Mouse (Mus musculus) thymus, postnatal 4 days (tissue): ENCODE results near the gene Gid8.

Source experiments
- DNase-seq: peaks from one replicate; pipeline ENCODE4 v3.0.0; 2021

Gene Gid8

GRCm38 (mm10) chr2:180709923-180710272 is at the start of gene Gid8, which contains the start of gene Dido1:
Gid8 (plus strand) TSS chr2:180710117.
Dido1 (minus strand) TSS chr2:180709999.
- DNase-seq, result peak; percentile 94

GRCm38 (mm10) chr2:180660521-180660920 is 49.4 kb upstream of the Gid8 start:
- no peak for DNase-seq

GRCm38 (mm10) chr2:180662008-180662407 is 47.9 kb upstream of the Gid8 start:
- DNase-seq, result no peak

- no peak for DNase-seq
Observed at GRCm38 (mm10) chr2:180676706-180677105, 33.2 kb upstream of the Gid8 start.

DNA sequence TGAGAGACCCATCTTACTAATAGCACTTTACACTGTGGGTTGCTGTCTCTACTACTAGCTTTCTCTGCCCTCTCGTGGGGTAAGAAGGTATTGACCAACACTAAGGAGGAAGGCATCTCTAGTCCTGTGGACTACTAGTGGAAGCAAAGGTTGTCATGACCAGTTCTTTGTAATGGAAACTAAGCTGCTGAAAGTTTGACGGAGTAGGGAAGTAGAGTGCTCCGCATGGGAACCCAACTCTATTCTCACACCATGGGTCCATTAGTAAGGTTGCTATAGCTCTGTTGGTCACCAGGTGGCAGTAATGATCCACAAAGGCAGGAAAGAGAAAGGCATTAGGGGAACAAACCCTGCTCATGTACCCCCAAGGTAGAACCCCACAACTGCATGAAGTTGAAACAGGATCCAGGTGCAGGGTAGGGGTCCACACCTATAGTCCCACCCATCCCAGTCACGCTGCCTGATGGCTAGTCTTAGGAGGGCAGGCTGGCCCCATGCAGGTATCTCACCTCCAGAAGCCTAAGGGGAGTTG is 31.2 kb upstream of the Gid8 start:
- DNase-seq, result peak; percentile 76

DNA sequence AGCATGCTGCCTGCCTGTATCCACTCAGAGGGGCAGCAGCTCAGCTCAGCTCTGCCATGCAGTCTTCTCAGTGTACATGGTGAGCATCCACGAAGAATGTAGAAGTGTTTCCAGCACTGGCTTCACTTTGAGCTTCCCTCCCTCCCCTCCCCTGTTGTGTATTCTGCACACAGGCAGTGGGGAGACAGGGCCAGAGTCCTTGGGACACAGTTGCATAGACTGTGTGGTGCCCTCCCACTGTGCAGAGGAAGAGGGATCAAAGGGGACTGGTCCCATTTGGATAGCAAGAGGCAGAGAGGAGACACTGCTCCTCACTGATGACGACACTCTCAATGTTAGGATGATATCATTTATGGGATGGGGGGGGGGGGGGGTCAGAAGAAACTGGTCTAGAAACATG is 28.7 kb upstream of the Gid8 start:
- DNase-seq, result no peak

DNA sequence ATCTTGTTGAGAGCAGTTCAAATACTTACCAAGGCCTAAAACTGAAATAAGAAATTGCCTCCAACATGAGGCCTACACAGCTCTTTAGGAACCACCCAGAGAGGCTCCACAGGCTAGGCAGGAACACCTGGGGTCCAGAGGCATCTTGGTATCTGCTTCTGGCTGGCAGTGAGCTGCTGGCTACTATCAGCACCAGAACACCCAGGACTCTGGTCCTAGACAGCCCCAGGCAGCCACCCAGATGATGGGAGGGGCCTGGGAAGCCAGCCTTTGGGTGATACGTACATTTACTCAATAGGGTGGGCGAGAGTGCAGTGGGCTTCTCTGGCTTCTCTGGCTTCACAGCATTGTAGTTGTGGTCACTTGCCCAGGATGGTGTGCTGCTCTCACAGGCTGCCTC is 26.4 kb upstream of the Gid8 start:
- no peak for DNase-seq

- DNase-seq, result no peak
Observed at GRCm38 (mm10) chr2:180684031-180684430, 25.9 kb upstream of the Gid8 start.

- no peak for DNase-seq
Observed at GRCm38 (mm10) chr2:180689841-180690240, 20.1 kb upstream of the Gid8 start.

DNA sequence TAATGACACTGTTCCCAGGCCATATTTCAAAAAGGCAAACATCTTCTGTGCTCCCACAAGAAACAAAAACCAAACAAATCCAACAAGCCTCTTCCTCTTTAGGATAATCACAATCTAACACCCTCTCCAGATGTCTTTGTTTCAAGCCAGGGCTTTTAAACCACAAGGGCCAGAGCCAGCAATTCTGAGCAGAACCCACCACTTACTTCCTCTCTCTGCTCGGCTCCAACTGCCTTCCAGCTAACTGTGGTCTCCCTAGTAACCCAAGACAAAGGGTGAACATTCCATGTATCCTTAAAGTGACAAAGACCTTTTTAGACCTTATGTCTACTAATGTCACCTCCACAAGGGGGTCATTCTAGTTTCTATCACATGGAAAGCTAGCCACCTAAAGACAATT is 17.3 kb upstream of the Gid8 start:
- no peak for DNase-seq

- no peak for DNase-seq
Observed at GRCm38 (mm10) chr2:180695176-180695575, 14.7 kb upstream of the Gid8 start.

- no peak for DNase-seq
Observed at GRCm38 (mm10) chr2:180700457-180700856, 9.5 kb upstream of the Gid8 start.

DNA sequence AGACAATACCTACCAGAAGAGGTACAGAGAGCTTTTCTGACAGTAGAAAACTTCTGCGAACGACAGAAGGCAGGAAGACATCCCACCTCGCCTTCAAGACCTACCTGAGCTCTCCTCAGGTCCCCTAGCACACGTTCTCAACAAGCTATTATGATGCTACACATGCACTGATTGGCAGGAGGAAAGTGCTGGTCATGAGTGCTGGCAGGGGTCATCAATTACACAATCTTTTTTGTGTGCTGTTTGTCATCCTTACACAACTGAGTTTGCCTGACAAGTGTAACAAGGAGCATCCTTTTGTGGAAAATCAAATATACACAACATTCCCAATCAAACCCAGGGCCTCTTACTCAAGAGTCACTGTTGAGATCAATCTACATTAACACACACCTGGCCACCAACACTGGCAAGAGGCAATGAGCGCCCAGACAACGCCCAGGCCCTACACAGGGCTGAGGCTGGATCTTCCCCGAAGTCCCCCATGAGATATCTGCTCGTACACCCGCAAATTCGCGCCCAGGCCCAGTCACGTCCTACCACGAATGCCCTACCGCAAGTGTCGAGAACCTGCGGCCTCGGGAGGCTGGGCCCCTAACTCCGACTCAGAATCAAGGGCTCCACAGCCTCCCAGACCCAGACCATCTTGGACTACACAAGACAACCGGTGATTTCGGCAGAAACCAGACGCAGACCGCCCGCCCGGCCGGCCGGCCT is 8.7 kb upstream of the Gid8 start:
- no peak for DNase-seq

DNA sequence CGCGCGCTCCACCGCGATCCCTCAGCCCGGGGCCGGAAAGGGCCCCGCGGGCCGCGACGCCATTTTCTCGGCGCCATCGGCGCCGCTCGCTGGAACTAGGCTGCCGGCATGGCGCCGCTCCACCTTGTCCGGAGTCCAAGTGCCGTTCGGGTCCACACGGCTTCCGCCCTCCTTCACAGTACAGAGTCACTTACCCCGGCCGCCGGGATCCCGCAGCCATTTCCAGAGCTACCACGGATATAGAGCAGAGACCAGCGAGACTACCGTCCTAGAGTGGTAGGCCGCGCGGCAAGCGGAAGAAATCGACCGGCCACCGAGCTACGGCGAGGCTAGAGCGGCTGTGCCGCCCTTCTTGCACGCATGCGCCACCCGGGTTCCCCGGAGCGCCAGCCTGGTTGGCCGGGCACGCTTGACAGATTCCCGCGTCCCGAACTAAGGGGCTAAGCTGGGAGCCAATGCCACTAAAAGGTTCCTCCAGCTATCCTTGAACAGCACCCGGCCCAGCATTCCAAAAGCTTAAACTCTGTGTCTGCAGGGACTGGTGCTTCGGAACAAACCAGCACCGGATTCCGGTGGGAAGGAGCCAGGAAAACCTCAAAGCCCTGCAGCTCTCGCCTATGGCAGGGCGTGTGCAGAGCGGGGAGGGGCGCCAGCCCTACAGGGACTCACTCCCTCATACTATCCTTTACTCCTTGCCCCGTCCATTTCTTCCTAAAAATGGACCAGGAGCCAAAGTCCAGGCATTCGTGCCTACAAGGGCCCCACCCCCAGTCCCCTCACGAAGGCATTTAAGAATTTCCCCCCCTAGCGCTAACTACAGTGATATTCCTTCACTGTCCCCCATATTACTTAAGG is 7.9 kb upstream of the Gid8 start:
- peak; percentile 94 for DNase-seq

DNA sequence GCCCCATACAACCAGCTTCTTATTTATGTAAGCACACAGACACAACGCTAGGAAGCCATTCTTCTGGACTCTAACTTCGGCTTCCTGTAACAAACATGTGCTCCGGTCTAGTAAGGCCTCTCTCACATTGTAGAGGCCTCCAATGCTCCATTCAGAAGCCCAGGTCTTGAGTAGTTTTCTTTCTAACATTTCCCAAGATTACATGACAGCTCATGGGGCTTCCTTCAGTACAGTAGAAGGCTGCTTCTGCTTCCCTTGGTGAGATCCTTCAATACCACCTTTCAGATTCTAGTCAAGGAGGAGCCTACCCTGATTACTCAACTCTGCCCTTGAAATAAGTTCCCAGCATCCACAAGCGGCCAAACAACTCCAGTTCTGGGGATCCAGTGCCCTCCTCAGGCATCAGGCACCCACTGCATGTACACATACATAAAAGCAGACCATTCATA is 7.2 kb upstream of the Gid8 start:
- no peak for DNase-seq

DNA sequence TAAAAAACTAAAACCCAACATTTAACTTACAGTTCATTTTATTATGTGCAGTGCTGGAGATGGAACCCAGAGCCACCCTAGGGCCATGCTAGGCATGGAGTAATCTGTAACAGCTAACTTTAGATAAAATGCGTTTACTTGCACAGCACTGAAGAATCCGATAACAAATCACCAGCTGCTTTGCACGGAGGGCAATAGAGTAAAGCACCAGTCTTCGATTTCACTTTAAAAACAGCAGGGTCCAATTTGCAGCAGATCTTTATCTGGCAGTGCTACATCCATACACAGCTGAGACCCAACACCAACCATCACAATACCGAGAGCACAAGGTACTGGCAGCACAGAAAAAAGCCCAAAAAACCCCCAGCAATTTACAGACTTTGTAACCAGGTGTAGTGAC is 6.7 kb upstream of the Gid8 start:
- DNase-seq, result no peak

DNA sequence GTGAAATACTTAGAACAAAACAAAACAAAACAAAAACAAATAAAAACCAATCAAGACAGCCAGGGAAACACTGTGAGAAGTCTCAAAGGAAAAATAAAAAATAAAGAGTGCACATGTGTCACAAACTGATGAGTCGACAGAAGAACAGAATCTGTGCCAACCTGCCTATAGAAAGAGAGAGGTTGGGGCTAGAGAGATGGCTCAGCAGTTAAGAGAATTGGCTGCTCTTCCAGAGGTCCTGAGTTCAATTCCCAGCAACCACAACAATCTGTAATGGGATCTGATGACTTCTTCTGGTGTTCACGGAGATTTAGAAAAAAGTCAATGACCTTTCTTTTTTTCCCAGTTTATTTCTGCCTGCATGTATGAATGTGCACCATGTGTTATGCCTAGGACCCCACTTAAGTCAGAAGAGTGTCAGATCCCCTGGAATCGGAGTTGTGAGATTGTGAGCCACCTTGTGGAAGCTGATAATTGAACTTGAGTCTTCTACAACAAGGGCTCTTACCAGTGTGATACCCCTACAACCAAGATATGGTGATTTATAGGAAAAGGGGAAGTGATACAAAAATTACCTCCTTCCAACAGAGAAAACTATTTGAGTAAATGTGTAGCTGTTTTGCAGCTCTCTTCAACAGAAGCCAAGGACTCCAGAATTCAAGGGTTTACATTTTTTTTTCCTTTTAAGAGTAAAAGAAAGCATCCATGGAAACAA is 6.1 kb upstream of the Gid8 start:
- DNase-seq, result no peak

GRCm38 (mm10) chr2:180704591-180704990 is 5.3 kb upstream of the Gid8 start:
- DNase-seq, result no peak

- DNase-seq, result no peak
Observed at GRCm38 (mm10) chr2:180705066-180705465, 4.9 kb upstream of the Gid8 start.

DNA sequence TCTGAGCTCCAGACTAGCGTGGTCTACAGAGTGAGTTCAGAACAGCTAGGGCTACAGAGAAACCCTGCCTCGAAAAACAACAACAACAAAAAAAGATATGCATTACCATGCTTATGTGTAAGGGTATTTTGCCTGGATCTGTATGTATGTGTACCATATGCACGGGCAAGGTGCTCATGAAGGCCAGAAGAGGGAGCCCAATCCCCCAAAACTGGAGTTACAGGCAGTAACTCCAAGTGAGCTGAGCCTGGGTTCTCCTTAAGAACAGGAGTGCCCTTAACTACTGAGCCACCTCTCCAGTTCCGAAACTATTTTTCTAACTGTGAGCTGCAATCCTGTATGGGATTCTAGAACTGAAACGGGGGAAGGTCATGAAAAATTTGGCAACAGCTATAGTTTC is 3.9 kb upstream of the Gid8 start:
- DNase-seq, result no peak

- peak; percentile 37 for DNase-seq
Observed at GRCm38 (mm10) chr2:180709023-180709922, 644 bp upstream of the Gid8 start.
